Comparison of ENCODE assay signal across 10 mouse cellular contexts in genomic region chr6:138054166-138054565, GRCm38 (mm10). TPM values are rescaled to one million over a fixed set of nuclear protein-coding genes. Genes with fewer than 3 reads are reported as not detected.
DNase-seq lines count a peak whose midpoint lies in the region; ATAC-seq and TF ChIP-seq lines count a peak whose summit lies in the region.
"Had no signal": no experiment of that assay in that cellular context is flagged by ENCODE, and none has a peak within 500 bp of the region (broad histone marks: within the 10 kb centered on the region; RNA-seq: fewer than 3 reads in every experiment).

No protein-coding gene starts in this region.

- 71% methylated on average over 1 of the region's 1 CpGs for WGBS in midbrain, postnatal 0 days
- WGBS in midbrain, embryonic 15.5 days = 50% methylated on average over 1 of the region's 1 CpGs
- WGBS in hindbrain, embryonic 10.5 days = 39% methylated on average over 1 of the region's 1 CpGs

- H3K9me3 ChIP-seq in midbrain, postnatal 0 days (ENCODE audit: low read length) = no peaks in the 10 kb centered on the region
- H3K9me3 ChIP-seq in midbrain, embryonic 15.5 days = no peaks in the 10 kb centered on the region
- no peaks in the 10 kb centered on the region for H3K9me3 ChIP-seq in hindbrain, embryonic 10.5 days

- H3K4me3 ChIP-seq in midbrain, postnatal 0 days (ENCODE audit: low read depth, low read length) = no peak overlapping the region
- H3K4me3 ChIP-seq in midbrain, embryonic 15.5 days = no peak overlapping the region
- H3K4me3 ChIP-seq in hindbrain, embryonic 10.5 days = no peak overlapping the region

- no peaks in the 10 kb centered on the region for H3K27me3 ChIP-seq in midbrain, postnatal 0 days (ENCODE audit: insufficient read depth, low read length)
- H3K27me3 ChIP-seq in midbrain, embryonic 15.5 days (replicated peaks) = no peaks in the 10 kb centered on the region
- no peaks in the 10 kb centered on the region for H3K27me3 ChIP-seq in hindbrain, embryonic 10.5 days (ENCODE audit: insufficient read depth, poor library complexity, severe bottlenecking)
- H3K27me3 ChIP-seq: CH12.LX had no signal

- no peak for ATAC-seq in cerebellum, adult (ENCODE audit: insufficient number of reproducible peaks, low FRiP score, low TSS enrichment)
- no peak for ATAC-seq in midbrain, postnatal 0 days (ENCODE audit: low FRiP score)
- ATAC-seq in midbrain, embryonic 15.5 days (replicated peaks) = no peak
- peak; percentile 59 to 77; a peak in 2 of 4 replicates for ATAC-seq in hematopoietic stem cell, adult 5-6 weeks (replicated peaks in 1 of 2; ENCODE audit: insufficient read depth in 1 of 2, low FRiP score in 2 of 2, low TSS enrichment in 1 of 2, low read depth in 1 of 2, poor library complexity in 2 of 2, severe bottlenecking in 2 of 2)

- no peaks in the 10 kb centered on the region for H3K36me3 ChIP-seq in midbrain, postnatal 0 days (ENCODE audit: insufficient read depth, low read length)
- H3K36me3 ChIP-seq in midbrain, embryonic 15.5 days (replicated peaks) = no peaks in the 10 kb centered on the region
- no peaks in the 10 kb centered on the region for H3K36me3 ChIP-seq in hindbrain, embryonic 10.5 days

- no peak overlapping the region for H3K27ac ChIP-seq in midbrain, postnatal 0 days (ENCODE audit: low read depth, low read length)
- H3K27ac ChIP-seq in midbrain, embryonic 15.5 days = no peak overlapping the region
- no peak overlapping the region for H3K27ac ChIP-seq in hindbrain, embryonic 10.5 days

- no peak overlapping the region for H3K9ac ChIP-seq in midbrain, postnatal 0 days (replicated peaks; ENCODE audit: low read length, poor library complexity, severe bottlenecking)
- H3K9ac ChIP-seq in midbrain, embryonic 15.5 days = no peak overlapping the region

- peak; percentile 56 for TF ChIP-seq CTCF in midbrain, postnatal 0 days (IDR thresholded peaks at IDR 0.05)

- no peaks in the 10 kb centered on the region for H3K4me1 ChIP-seq in midbrain, postnatal 0 days (ENCODE audit: insufficient read depth, low read length)
- no peaks in the 10 kb centered on the region for H3K4me1 ChIP-seq in midbrain, embryonic 15.5 days
- peaks cover 6% of the 10 kb centered on the region; the same call in 1 of the 2 replicates for H3K4me1 ChIP-seq in hindbrain, embryonic 10.5 days (replicated peaks)

- DNase-seq in cerebellum, adult 9-10 months = peak; percentile 6
- no peak for DNase-seq in midbrain, postnatal 0 days (ENCODE audit: low spot score)
- peak; percentile 54 for DNase-seq in retina, embryonic 14.5 days (ENCODE audit: low spot score)
- DNase-seq in hindbrain, embryonic 10.5 days (ENCODE audit: low spot score) = no peak
- DNase-seq in cerebellum, adult 11-12 months = no peak

- H3K4me2 ChIP-seq in midbrain, postnatal 0 days (ENCODE audit: low read depth, low read length, poor library complexity, severe bottlenecking) = no peak overlapping the region
- H3K4me2 ChIP-seq in midbrain, embryonic 15.5 days = no peak overlapping the region

RNA-seq across cellular contexts. Expression of gene Slc15a5, which starts 25.6 kb away (rescaled TPM):
- 0.11 and 0.28 TPM in 2 replicates for total RNA-seq in midbrain, postnatal 0 days (2014; rRNA removed)
- polyA plus RNA-seq in midbrain, postnatal 0 days (2015; fragmentation: Nextera tagmentation; extraction: Ambion mirVana) = 0.11 and 0.96 TPM in 2 replicates
- polyA plus RNA-seq in midbrain, embryonic 15.5 days (2015; fragmentation: Nextera tagmentation; extraction: Ambion mirVana) = 0.14 TPM in 1 of 2 replicates, not detected in the other
- total RNA-seq in hematopoietic stem cell, adult 5-6 weeks (2017) = not detected in 2 replicates
- not detected in 2 replicates for polyA plus RNA-seq in hindbrain, embryonic 10.5 days (2016; fragmentation: Nextera tagmentation; extraction: Ambion mirVana)
- total RNA-seq: CH12.LX; layer of hippocampus, adult 18-20 months had no signal

Comparison
In these comparisons a context has a peak if more than half of its experiments do, and no peak if none do; other contexts are left out.
1. DNase-seq: peak in cerebellum, adult 9-10 months (single experiment) and retina, embryonic 14.5 days (single experiment); none in midbrain, postnatal 0 days (single experiment), hindbrain, embryonic 10.5 days (single experiment) and cerebellum, adult 11-12 months (single experiment).
2. ATAC-seq: peak in hematopoietic stem cell, adult 5-6 weeks (2 of 2); none in cerebellum, adult (single experiment), midbrain, postnatal 0 days (single experiment) and midbrain, embryonic 15.5 days (single experiment).